Mouse (Mus musculus) stomach, postnatal 0 days (tissue): ENCODE data around the gene Ebf3. TPM values are rescaled to one million over a fixed set of nuclear protein-coding genes. Genes with fewer than 3 reads are reported as not detected.

Source experiments
- ATAC-seq: fragments of 200-750 bp; cut with Nextera tagmentation; 2 replicates; pipeline ENCODE4 v1.8.0; 2017; ENCODE audit not compliant: low FRiP score, low TSS enrichment
- DNase-seq: peaks from one replicate; pipeline ENCODE4 v3.0.0-alpha.2; 2016; ENCODE audit warnings: low spot score
- H3K27ac ChIP-seq: fragments of 300-500 bp; sonication (generic); replicated peaks from 2 replicates; pipeline ENCODE4 v1.5.1; 2014; ENCODE audit warnings: mild to moderate bottlenecking, control low read depth
- H3K27me3 ChIP-seq: fragments of 300-500 bp; sonication (generic); 2 replicates; pipeline ENCODE4 v1.6.1; 2014; ENCODE audit warnings: low read length; ENCODE audit not compliant: control insufficient read depth, insufficient read depth
- H3K36me3 ChIP-seq: fragments of 300-500 bp; sonication (generic); 2 replicates; pipeline ENCODE4 v1.6.1; 2014; ENCODE audit warnings: low read length, mixed read lengths; ENCODE audit not compliant: control insufficient read depth, insufficient read depth
- H3K4me1 ChIP-seq: fragments of 300-500 bp; sonication (generic); replicated peaks from 2 replicates; pipeline ENCODE4 v1.6.1; 2014; ENCODE audit warnings: antibody characterized with exemption; ENCODE audit not compliant: control insufficient read depth, insufficient read depth
- H3K4me2 ChIP-seq: fragments of 300-500 bp; sonication (generic); replicated peaks from 2 replicates; pipeline ENCODE4 v1.6.1; 2014; ENCODE audit warnings: low read depth, mild to moderate bottlenecking, control low read depth, moderate library complexity
- H3K4me3 ChIP-seq: fragments of 300-500 bp; sonication (generic); 2 replicates; pipeline ENCODE4 v1.5.1; 2014; ENCODE audit warnings: low read depth, low read length, control low read depth
- H3K9ac ChIP-seq: fragments of 300-500 bp; sonication (generic); 2 replicates; pipeline ENCODE4 v1.6.1; 2014; ENCODE audit warnings: mild to moderate bottlenecking, low read length, control low read depth, mixed read lengths
- H3K9me3 ChIP-seq: fragments of 300-500 bp; sonication (generic); 2 replicates; pipeline ENCODE4 v1.6.1; 2016; ENCODE audit warnings: low read length; ENCODE audit not compliant: control insufficient read depth
- CTCF ChIP-seq: IDR thresholded peaks from 2 replicates; pipeline ENCODE4 v1.5.1; 2016; ENCODE audit warnings: antibody characterized with exemption, low read depth, mild to moderate bottlenecking, moderate library complexity
- EP300 ChIP-seq: optimal IDR thresholded peaks from 2 replicates; pipeline ENCODE3; 2016; ENCODE audit warnings: antibody characterized with exemption
- WGBS: fragments of 180-500 bp; shearing (Covaris S2); extraction: QIAGEN DNeasy Blood & Tissue Kit; methylation state at CpG from one replicate; pipeline ENCODE4 v1.1.7; 2014; 5-methylcytosine and 5-hydroxymethylcytosine counted together
- polyA plus RNA-seq: library from polyadenylated mRNA; unstranded; fragments of >200 nt; fragmentation: Nextera tagmentation; extraction: Ambion mirVana; gene quantifications from 2 replicates; pipeline ENCODE4 v1.2.1, GENCODE M21; 2015

Ebf3 gene
- polyA plus RNA-seq, 1 experiment from 2014 or later = 0.58 TPM

GRCm38 (mm10) chr7:137154623-137155022 is 159.6 kb downstream of the Ebf3 start:
- H3K4me3 ChIP-seq = no peak overlapping the region
- TF ChIP-seq EP300 (no peak), CTCF (no peak)
- no peaks in the 10 kb centered on the region for H3K9me3 ChIP-seq
- no peaks in the 10 kb centered on the region for H3K27me3 ChIP-seq
- no peak overlapping the region for H3K4me2 ChIP-seq
- H3K4me1 ChIP-seq = no peaks in the 10 kb centered on the region
- ATAC-seq (no peak), DNase-seq (no peak)
- 61% methylated on average over 2 of the region's 2 CpGs for WGBS
- no peaks in the 10 kb centered on the region for H3K36me3 ChIP-seq
- H3K27ac ChIP-seq = no peak overlapping the region
- no peak overlapping the region for H3K9ac ChIP-seq

- Histone ChIP-seq H3K36me3 (no peaks in the 10 kb centered on the region), H3K27me3 (no peaks in the 10 kb centered on the region), H3K4me3 (no peak overlapping the region), H3K4me1 (no peaks in the 10 kb centered on the region), H3K9me3 (no peaks in the 10 kb centered on the region), H3K27ac (no peak overlapping the region), H3K9ac (no peak overlapping the region), H3K4me2 (no peak overlapping the region)
- no peak for DNase-seq
- no peak for TF ChIP-seq CTCF
- no peak for TF ChIP-seq EP300
- WGBS = 83% methylated on average over 2 of the region's 2 CpGs
- ATAC-seq = peak; percentile 76
Measured at GRCm38 (mm10) chr7:137151854-137152253, 162.4 kb downstream of the Ebf3 start.

GRCm38 (mm10) chr7:137147101-137147500 is 167.1 kb downstream of the Ebf3 start:
- Histone ChIP-seq H3K27me3 (no peaks in the 10 kb centered on the region), H3K9me3 (no peaks in the 10 kb centered on the region), H3K4me2 (no peak overlapping the region), H3K9ac (no peak overlapping the region), H3K4me3 (no peak overlapping the region), H3K4me1 (no peaks in the 10 kb centered on the region), H3K36me3 (no peaks in the 10 kb centered on the region), H3K27ac (no peak overlapping the region)
- no peak for TF ChIP-seq EP300
- TF ChIP-seq CTCF = no peak
- DNase-seq = no peak
- WGBS = 85% methylated on average over 12 of the region's 12 CpGs
- ATAC-seq = no peak

Other genes with a start within 250 kb of the Ebf3 start
- 20.5 and 20.6 TPM in 2 replicates for gene 9430038I01Rik, start 96.3 kb upstream of the Ebf3 start, polyA plus RNA-seq
- gene Glrx3, start 123.2 kb upstream of the Ebf3 start, polyA plus RNA-seq = 142 and 149 TPM in 2 replicates